Mouse (Mus musculus) E14TG2a.4 (cell line): ENCODE measurements around the gene Pigh.

Experiments used
- H3K27me3 ChIP-seq: 2 replicates; pipeline ENCODE4 v1.6.1; 2014; ENCODE audit warnings: low read length, control low read depth; ENCODE audit not compliant: insufficient read depth
- H3K36me3 ChIP-seq: 2 replicates; pipeline ENCODE4 v1.6.1; 2014; ENCODE audit warnings: low read length, control low read depth; ENCODE audit not compliant: insufficient read depth
- H3K4me1 ChIP-seq: replicated peaks from 2 replicates; pipeline ENCODE4 v1.6.1; 2014; ENCODE audit warnings: low read depth, low read length, control low read depth
- H3K4me3 ChIP-seq: replicated peaks from 2 replicates; pipeline ENCODE4 v1.5.1; 2014; ENCODE audit warnings: mild to moderate bottlenecking, low read length
- H3K9me3 ChIP-seq: 2 replicates; pipeline ENCODE4 v1.6.1; 2014; ENCODE audit warnings: low read length, control low read depth
- CTCF ChIP-seq: conservative IDR thresholded peaks from 2 replicates; pipeline ENCODE4 v1.5.1; 2014; ENCODE audit warnings: low read length
- NANOG ChIP-seq: IDR thresholded peaks from 2 replicates; pipeline ENCODE4 v1.6.1; 2014; ENCODE audit warnings: borderline replicate concordance, low read length, mixed read lengths
- POU5F1 ChIP-seq: IDR thresholded peaks from 2 replicates; pipeline ENCODE4 v1.6.1; 2014; ENCODE audit warnings: low read length, borderline replicate concordance

Gene Pigh

GRCm38 (mm10) chr12:79122820-79123219, 33.4 kb upstream of the Pigh start:
- no peak for TF ChIP-seq NANOG
- TF ChIP-seq CTCF = peak; percentile 28; the same call in 1 of the 2 replicates
- H3K4me3 ChIP-seq = no peak overlapping the region

GRCm38 (mm10) chr12:79118991-79119390, 29.5 kb upstream of the Pigh start:
- TF ChIP-seq POU5F1 (no peak), CTCF (no peak), NANOG (no peak)
- no peaks in the 10 kb centered on the region for H3K4me1 ChIP-seq
- H3K9me3 ChIP-seq = peaks cover 72% of the 10 kb centered on the region
- no peaks in the 10 kb centered on the region for H3K36me3 ChIP-seq
- no peak overlapping the region for H3K4me3 ChIP-seq
- no peaks in the 10 kb centered on the region for H3K27me3 ChIP-seq

More at GRCm38 (mm10) chr12:79122820-79123219, 33.4 kb upstream of the Pigh start:
- Histone ChIP-seq H3K27me3 (no peaks in the 10 kb centered on the region), H3K36me3 (no peaks in the 10 kb centered on the region), H3K4me1 (no peaks in the 10 kb centered on the region), H3K9me3 (peaks cover 41% of the 10 kb centered on the region)

- TF ChIP-seq CTCF = no peak
- Histone ChIP-seq H3K27me3 (peaks cover 3% of the 10 kb centered on the region; the same call in 1 of the 2 replicates), H3K36me3 (no peaks in the 10 kb centered on the region), H3K9me3 (peaks cover 14% of the 10 kb centered on the region), H3K4me3 (no peak overlapping the region), H3K4me1 (peaks cover 5% of the 10 kb centered on the region; the same call in 1 of the 2 replicates)
Measured at GRCm38 (mm10) chr12:79105312-79105711, 15.9 kb upstream of the Pigh start.

- Histone ChIP-seq H3K4me3 (no peak overlapping the region), H3K36me3 (no peaks in the 10 kb centered on the region), H3K27me3 (peaks cover 3% of the 10 kb centered on the region; the same call in 1 of the 2 replicates), H3K4me1 (peaks cover 6% of the 10 kb centered on the region; the same call in 1 of the 2 replicates), H3K9me3 (peaks cover 8% of the 10 kb centered on the region)
- TF ChIP-seq NANOG = no peak
- no peak for TF ChIP-seq POU5F1
- TF ChIP-seq CTCF = no peak; the same call in 1 of the 2 replicates
Measured at GRCm38 (mm10) chr12:79104544-79104943, 15.1 kb upstream of the Pigh start.

GRCm38 (mm10) chr12:79103773-79104172, 14.3 kb upstream of the Pigh start:
- H3K4me1 ChIP-seq = peaks cover 6% of the 10 kb centered on the region; the same call in 1 of the 2 replicates
- no peak for TF ChIP-seq POU5F1
- TF ChIP-seq NANOG = no peak
- TF ChIP-seq CTCF = no peak
- H3K4me3 ChIP-seq = no peak overlapping the region
- H3K9me3 ChIP-seq = peaks cover under 1% of the 10 kb centered on the region; the same call in 1 of the 2 replicates
- peaks cover 3% of the 10 kb centered on the region; the same call in 1 of the 2 replicates for H3K27me3 ChIP-seq
- H3K36me3 ChIP-seq = no peaks in the 10 kb centered on the region

GRCm38 (mm10) chr12:79097106-79097752, 7.8 kb upstream of the Pigh start:
- no peak for TF ChIP-seq NANOG
- peak; percentile 38 for TF ChIP-seq CTCF
- no peak for TF ChIP-seq POU5F1

GRCm38 (mm10) chr12:79092569-79092968, 3.1 kb upstream of the Pigh start:
- Histone ChIP-seq H3K9me3 (peaks cover 5% of the 10 kb centered on the region; the same call in 1 of the 2 replicates), H3K4me3 (no peak overlapping the region)
- TF ChIP-seq POU5F1 = no peak
- TF ChIP-seq CTCF = peak; percentile 61

More at GRCm38 (mm10) chr12:79097106-79097752, 7.8 kb upstream of the Pigh start:
- no peak overlapping the region for H3K4me3 ChIP-seq
- H3K36me3 ChIP-seq = no peaks in the 10 kb centered on the region
- peaks cover 9% of the 10 kb centered on the region; the same call in 1 of the 2 replicates for H3K4me1 ChIP-seq
- H3K27me3 ChIP-seq = peaks cover 3% of the 10 kb centered on the region; the same call in 1 of the 2 replicates
- no peaks in the 10 kb centered on the region for H3K9me3 ChIP-seq

GRCm38 (mm10) chr12:79073362-79073761, 16.1 kb downstream of the Pigh start:
- Histone ChIP-seq H3K36me3 (peaks cover 95% of the 10 kb centered on the region), H3K4me3 (no peak overlapping the region), H3K27me3 (no peaks in the 10 kb centered on the region), H3K4me1 (peaks cover 5% of the 10 kb centered on the region; the same call in 1 of the 2 replicates), H3K9me3 (no peaks in the 10 kb centered on the region)
- TF ChIP-seq CTCF (no peak), NANOG (no peak), POU5F1 (no peak)

More at GRCm38 (mm10) chr12:79092569-79092968, 3.1 kb upstream of the Pigh start:
- H3K36me3 ChIP-seq = no peaks in the 10 kb centered on the region
- peaks cover 16% of the 10 kb centered on the region for H3K4me1 ChIP-seq
- no peaks in the 10 kb centered on the region for H3K27me3 ChIP-seq

GRCm38 (mm10) chr12:79072576-79072975, 16.9 kb downstream of the Pigh start:
- H3K36me3 ChIP-seq = peaks cover 95% of the 10 kb centered on the region
- TF ChIP-seq NANOG = no peak
- no peak for TF ChIP-seq CTCF
- no peak for TF ChIP-seq POU5F1
- no peaks in the 10 kb centered on the region for H3K9me3 ChIP-seq
- H3K4me3 ChIP-seq = no peak overlapping the region
- H3K27me3 ChIP-seq = no peaks in the 10 kb centered on the region
- H3K4me1 ChIP-seq = peaks cover 9% of the 10 kb centered on the region
